Mouse (Mus musculus) left cerebral cortex, postnatal 10 days (tissue): ENCODE measurements around the gene Gmfb. TPM values are rescaled to one million over a fixed set of nuclear protein-coding genes. Genes with fewer than 3 reads are reported as not detected.
A peak's percentile ranks its signal among the peaks of the same experiment; 100 is the strongest.
"Not testable (repeated sequence)": the region's sequence is repeated elsewhere in the genome, so short reads cannot be mapped to it uniquely, and the experiment has no call there.

Experiments
- DNase-seq, 2 experiments: peaks; one replicate each; pipeline ENCODE4 v3.0.0; 2021 to 2022; ENCODE audit warnings: low spot score in 2 of 2, mixed read lengths in 1 of 2; ENCODE audit errors: extremely low spot score in 1 of 2
- intact Hi-C: fragments of 180-260 bp; cut with DNase I; formaldehyde crosslinking; loops from one replicate; pipeline ENCODE4 v1.15.1; 2025
- total RNA-seq, 2 experiments: library from RNA; stranded (reverse); gene quantifications; 2 replicates each; pipeline ENCODE4 v1.2.3; 2021

Gmfb gene
- total RNA-seq, result 100 to 1,000 TPM; 155 to 165 TPM

- DNase-seq, result peak; percentile 94 to 97
- intact Hi-C loops, result no loop called here
These were observed at the start of gene Gmfb for GRCm38 (mm10) chr14:46821873-46822716. Gene Gmfb (minus strand): TSS chr14:46822242.

- DNase-seq, result no peak
- intact Hi-C loops, result no loop called here
These were observed 40.9 kb upstream of the Gmfb start for GRCm38 (mm10) chr14:46862922-46863321.

DNA sequence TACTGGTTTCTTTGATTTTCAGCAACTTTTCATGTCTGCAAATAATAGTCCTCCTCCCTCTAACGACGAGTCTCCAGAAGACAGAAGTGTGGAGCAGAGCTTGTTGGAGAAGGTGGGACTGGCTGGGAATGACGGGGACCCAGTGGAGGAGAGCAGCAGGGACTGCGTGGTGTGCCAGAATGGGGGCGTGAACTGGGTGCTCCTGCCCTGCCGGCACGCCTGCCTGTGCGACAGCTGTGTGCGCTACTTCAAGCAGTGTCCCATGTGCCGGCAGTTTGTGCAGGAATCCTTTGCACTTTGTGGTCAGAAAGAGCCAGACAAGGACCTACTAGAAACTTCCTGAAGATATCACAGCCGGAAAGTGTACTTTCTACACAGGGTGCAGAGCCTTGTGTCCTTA lies 31.6 kb upstream of the Gmfb start:
- DNase-seq, result no peak
- intact Hi-C loops, result no loop called here

DNA sequence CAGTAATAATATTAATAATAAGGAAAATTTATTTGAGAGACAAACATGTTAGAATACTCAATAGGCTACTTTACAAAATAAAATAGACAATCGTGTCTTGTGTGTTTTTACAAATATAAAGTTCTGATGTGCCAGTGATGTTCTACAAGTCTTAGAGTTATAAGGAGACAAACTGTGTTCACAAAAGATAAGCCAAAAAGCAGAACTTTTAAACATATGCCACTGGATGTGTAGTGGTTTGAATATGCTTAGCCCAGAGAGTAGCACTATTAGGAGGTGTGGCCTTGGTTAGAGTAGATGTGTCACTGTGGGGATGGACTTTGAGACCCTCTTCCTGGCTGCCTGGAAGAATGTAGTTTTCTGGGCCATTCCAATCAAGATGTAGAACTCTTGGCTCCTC lies 27.7 kb upstream of the Gmfb start:
- DNase-seq, result no peak
- intact Hi-C loops, result no loop called here

DNA sequence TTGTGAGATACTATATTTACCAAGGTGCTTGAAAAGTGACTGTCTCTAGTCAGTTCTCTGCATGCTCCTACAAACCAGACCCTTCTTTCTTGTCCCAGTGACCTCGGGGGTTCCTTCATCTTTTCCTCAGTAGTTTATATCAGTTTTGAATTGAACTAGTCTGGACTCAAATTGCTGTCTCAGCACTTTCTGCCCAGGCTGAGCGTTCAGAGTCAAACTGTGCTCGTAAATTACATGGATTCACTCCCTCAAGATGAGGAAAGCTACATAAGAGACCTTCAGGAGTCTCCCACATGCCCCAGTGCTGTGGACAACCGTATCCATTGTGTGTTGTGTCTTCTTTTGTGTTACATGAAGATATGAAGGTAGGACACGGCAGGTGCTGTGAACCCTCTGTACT lies 26.7 kb upstream of the Gmfb start:
- DNase-seq, result no peak
- intact Hi-C loops, result no loop called here

- intact Hi-C loops, result no loop called here
- no peak for DNase-seq
These were observed 26.1 kb upstream of the Gmfb start for GRCm38 (mm10) chr14:46848063-46848590.

GRCm38 (mm10) chr14:46845706-46846105 lies 23.7 kb upstream of the Gmfb start:
- DNase-seq, result no peak
- intact Hi-C loops, result no loop called here

DNA sequence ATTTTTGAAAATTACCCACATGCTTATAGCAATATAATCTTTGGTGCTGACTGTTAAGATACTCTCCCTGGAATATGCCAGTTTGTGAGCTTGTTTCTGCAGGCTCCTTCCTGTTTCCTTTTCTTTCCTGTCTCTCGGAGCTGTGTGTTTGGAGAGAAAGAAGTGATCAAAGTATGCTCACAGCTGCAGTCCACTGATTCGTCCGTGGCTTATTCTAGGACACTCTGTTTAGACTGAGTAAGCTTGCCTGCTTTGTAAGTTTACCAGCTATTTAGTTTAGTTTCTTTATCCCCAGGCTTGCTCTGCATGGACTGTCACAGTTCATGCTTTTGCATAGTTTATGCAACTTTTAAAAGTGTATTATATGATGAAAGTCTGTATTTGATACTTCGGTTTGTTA lies 17.3 kb upstream of the Gmfb start:
- intact Hi-C loops, result no loop called here
- DNase-seq, result no peak

- intact Hi-C loops, result no loop called here
- DNase-seq, result peak in 1 of 2 experiments; percentile 61
These were observed 10.6 kb upstream of the Gmfb start for GRCm38 (mm10) chr14:46832354-46833272.

DNA sequence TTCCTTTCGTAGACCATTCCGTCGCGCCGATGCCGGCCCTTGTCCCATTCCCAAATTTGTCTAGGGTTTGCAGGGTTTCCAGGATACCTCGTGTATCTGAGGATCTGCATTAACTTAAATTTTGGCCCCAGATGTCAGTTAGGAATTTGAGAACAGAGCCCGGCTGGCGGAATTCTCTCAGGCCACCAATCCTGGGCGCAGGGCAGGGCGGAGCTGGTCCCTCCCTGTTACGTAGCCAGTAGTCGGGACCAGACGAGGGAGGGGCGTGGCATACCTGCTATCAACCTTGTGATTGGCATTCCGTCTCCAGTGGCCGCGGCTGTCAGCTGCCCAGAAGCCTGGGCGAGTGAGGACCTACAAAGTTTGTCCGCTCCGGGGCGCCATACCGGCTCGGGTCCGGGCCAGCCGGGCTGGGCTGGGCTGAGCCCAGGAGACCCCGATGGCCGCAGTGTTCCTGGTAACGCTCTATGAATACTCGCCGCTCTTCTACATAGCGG lies 9.8 kb upstream of the Gmfb start, which contains the start of gene Cgrrf1:
Gene Cgrrf1, plus strand, starts transcription at position 289 of the 497 bp plus-strand sequence.
- intact Hi-C loops, result no loop called here
- DNase-seq, result peak; percentile 87 to 97

- intact Hi-C loops, result no loop called here
- DNase-seq, result no peak
These were observed 9.3 kb upstream of the Gmfb start for GRCm38 (mm10) chr14:46831295-46831694.

GRCm38 (mm10) chr14:46827430-46827829 lies 5.4 kb upstream of the Gmfb start:
- DNase-seq, result no peak
- intact Hi-C loops, result no loop called here

- intact Hi-C loops, result no loop called here
- no peak for DNase-seq
These were observed 2.0 kb upstream of the Gmfb start for GRCm38 (mm10) chr14:46823996-46824395.

DNA sequence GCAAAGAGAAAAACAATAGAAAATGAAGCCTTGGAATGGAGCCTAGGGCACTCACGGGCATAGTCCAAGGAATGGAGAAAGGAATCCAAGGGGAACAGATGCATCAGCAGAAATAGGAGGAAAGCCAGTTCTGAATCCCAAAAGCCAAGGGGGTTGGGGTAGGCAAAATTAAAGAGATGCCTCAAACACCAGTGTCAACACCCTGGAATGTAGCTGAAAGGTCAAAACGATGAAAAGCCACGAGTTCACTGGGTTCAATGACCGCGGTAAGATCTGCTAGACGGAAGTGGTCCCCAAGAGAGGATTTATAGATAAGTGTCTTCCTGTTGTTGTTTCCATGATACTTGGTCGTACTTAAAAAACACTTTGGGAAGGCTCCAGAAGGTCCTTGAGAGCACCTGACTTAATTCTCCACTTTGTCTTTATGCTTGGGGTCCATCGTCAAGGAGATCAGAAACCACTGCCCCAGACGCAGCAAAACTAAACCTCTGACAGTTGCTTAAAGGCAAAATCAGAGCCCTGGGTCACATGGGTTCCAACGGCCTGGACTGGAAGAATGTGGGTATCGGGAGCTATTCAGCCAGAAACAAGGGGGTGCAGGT lies 670 bp downstream of the Gmfb start:
- DNase-seq, result no peak
- intact Hi-C loops, result no loop called here

GRCm38 (mm10) chr14:46819961-46820360 lies 2.1 kb downstream of the Gmfb start:
- intact Hi-C loops, DNase-seq: not testable (repeated sequence)

DNA sequence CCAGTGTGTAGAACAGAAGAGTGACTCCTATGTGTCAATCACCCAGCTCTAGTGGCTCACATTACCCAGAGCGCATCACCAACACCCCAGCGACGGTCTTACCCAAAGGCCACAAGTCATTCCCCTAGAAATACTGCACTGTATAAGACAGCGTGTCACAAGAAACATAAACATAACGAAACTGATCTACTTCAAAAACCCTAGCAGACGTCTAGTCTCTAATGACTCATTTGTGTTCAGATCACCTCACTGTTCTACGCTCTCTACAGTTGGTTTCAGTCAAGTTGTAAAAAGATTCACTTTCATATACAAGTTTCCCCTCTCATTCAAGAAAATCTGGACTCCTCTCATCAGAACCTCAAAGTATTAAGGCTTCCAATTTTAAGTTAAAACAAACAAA lies 3.3 kb downstream of the Gmfb start:
- DNase-seq, result no peak
- intact Hi-C loops, result no loop called here

- intact Hi-C loops, result no loop called here
- no peak for DNase-seq
These were observed 5.0 kb downstream of the Gmfb start for GRCm38 (mm10) chr14:46816916-46817622.

DNA sequence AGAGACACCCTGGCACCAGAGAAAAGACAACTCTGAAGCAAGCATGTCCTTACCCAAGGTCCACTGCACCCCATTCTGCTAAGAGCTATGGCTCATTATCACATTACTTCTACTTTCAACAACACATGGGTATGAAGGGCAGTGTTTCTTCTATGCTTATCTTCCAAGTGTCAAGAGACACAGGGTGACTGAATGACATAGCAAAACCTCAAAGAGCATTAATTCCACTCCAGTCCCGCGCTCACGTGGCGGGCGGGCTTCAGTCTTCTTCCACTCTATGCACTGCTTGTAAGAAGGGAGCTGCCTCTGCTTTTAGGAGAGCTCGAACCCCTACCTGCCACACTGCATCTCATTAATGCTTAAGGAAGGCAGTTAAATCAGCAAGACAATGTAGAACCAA lies 6.4 kb downstream of the Gmfb start:
- intact Hi-C loops, result no loop called here
- DNase-seq, result no peak
